Mouse (Mus musculus): Measurements from ENCODE around the gene Thsd7a.

The Thsd7a gene

GRCm38 (mm10) chr6:12506877-12507276 lies 242.3 kb downstream of the Thsd7a start:
- DNase-seq (ENCODE audit: low spot score): no peak

GRCm38 (mm10) chr6:12503867-12504266 lies 245.3 kb downstream of the Thsd7a start:
- DNase-seq (ENCODE audit: low spot score): no peak

GRCm38 (mm10) chr6:12500888-12501287 lies 248.3 kb downstream of the Thsd7a start:
- DNase-seq (ENCODE audit: low spot score): no peak

GRCm38 (mm10) chr6:12499866-12500265 lies 249.3 kb downstream of the Thsd7a start:
- DNase-seq (ENCODE audit: low spot score): no peak

GRCm38 (mm10) chr6:12493571-12493970 lies 255.6 kb downstream of the Thsd7a start:
- DNase-seq (ENCODE audit: low spot score): no peak

GRCm38 (mm10) chr6:12488882-12489281 lies 260.3 kb downstream of the Thsd7a start:
- DNase-seq (ENCODE audit: low spot score): no peak

GRCm38 (mm10) chr6:12481527-12482163 lies 267.6 kb downstream of the Thsd7a start:
- no peak for DNase-seq (ENCODE audit: low spot score)

- no peak for DNase-seq (ENCODE audit: low spot score)
These were observed 270.9 kb downstream of the Thsd7a start for GRCm38 (mm10) chr6:12478359-12478758.

- no peak for DNase-seq (ENCODE audit: low spot score)
These were observed 278.3 kb downstream of the Thsd7a start for GRCm38 (mm10) chr6:12470935-12471334.

GRCm38 (mm10) chr6:12467339-12468124 lies 281.7 kb downstream of the Thsd7a start:
- no peak for DNase-seq (ENCODE audit: low spot score)

GRCm38 (mm10) chr6:12458841-12459240 lies 290.4 kb downstream of the Thsd7a start:
- no peak for DNase-seq (ENCODE audit: low spot score)

- no peak for DNase-seq (ENCODE audit: low spot score)
These were observed 291.8 kb downstream of the Thsd7a start for GRCm38 (mm10) chr6:12457451-12457850.

- DNase-seq (ENCODE audit: low spot score): no peak
These were observed 294.2 kb downstream of the Thsd7a start for GRCm38 (mm10) chr6:12454876-12455485.

- DNase-seq (ENCODE audit: low spot score): no peak
These were observed 295.1 kb downstream of the Thsd7a start for GRCm38 (mm10) chr6:12454132-12454531.

- peak; percentile 32 for DNase-seq (ENCODE audit: low spot score)
These were observed 300.4 kb downstream of the Thsd7a start for GRCm38 (mm10) chr6:12448851-12449250.

GRCm38 (mm10) chr6:12445486-12445885 lies 303.7 kb downstream of the Thsd7a start:
- DNase-seq (ENCODE audit: low spot score): no peak

GRCm38 (mm10) chr6:12439561-12439960 lies 309.6 kb downstream of the Thsd7a start:
- no peak for DNase-seq (ENCODE audit: low spot score)

GRCm38 (mm10) chr6:12419070-12419469 lies 330.1 kb downstream of the Thsd7a start:
- no peak for DNase-seq (ENCODE audit: low spot score)

GRCm38 (mm10) chr6:12416976-12417375 lies 332.2 kb downstream of the Thsd7a start:
- DNase-seq (ENCODE audit: low spot score): no peak

GRCm38 (mm10) chr6:12404441-12404840 lies 344.8 kb downstream of the Thsd7a start:
- DNase-seq (ENCODE audit: low spot score): no peak

- DNase-seq (ENCODE audit: low spot score): no peak
These were observed 346.2 kb downstream of the Thsd7a start for GRCm38 (mm10) chr6:12402996-12403395.

GRCm38 (mm10) chr6:12397776-12398522 lies 351.3 kb downstream of the Thsd7a start:
- no peak for DNase-seq (ENCODE audit: low spot score)

All from retina, embryonic 14.5 days (tissue).